Mouse (Mus musculus): Measurements from ENCODE around the gene Ptpn7. TPM values are rescaled to one million over a fixed set of nuclear protein-coding genes. Genes with fewer than 3 reads are reported as not detected.

The Ptpn7 gene
- total and polyA plus RNA-seq, 3 experiments = 202 to 215 TPM; not detected in 1

DNA sequence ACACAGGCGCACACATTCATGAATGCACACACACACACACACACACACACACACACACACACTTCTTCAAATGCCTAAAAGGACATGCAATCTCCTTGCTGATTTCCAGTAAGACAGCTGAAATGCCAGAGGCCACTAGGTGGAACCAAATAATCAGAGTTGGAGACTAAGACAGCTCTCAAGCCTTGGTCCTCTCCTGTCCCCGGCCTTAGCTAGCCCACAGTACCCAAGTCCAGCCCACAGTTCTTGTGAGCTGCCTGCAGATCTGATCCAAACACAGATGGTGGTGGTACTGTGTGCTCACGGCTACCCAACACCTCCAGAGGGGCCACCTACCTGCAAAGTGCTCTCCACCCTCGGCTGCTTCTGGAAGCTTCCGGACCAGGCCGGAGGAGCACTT is 39.5 kb downstream of the Ptpn7 start:
- Histone ChIP-seq H3K4me1 (ENCODE audit: control insufficient read depth in 1 of 2, insufficient read depth in 2 of 2, low read length in 2 of 2) (no peaks in the 10 kb centered on the region), H3K79me2 (ENCODE audit: control insufficient read depth, insufficient read depth, low read length, poor library complexity) (no peaks in the 10 kb centered on the region), H3K27ac (ENCODE audit: control insufficient read depth, low read depth, low read length) (no peak overlapping the region), H3K9me3 (replicated peaks; ENCODE audit: insufficient read depth, low read length) (no peaks in the 10 kb centered on the region), H3K4me3 (ENCODE audit: control insufficient read depth in 1 of 2, insufficient read depth in 1 of 2, low read depth in 2 of 2, low read length in 2 of 2) (no peak overlapping the region), H3K9ac (ENCODE audit: control insufficient read depth, low read depth, low read length, poor library complexity, severe bottlenecking) (no peak overlapping the region), H3K27me3 (ENCODE audit: control insufficient read depth in 1 of 2, insufficient read depth in 2 of 2, low read length in 2 of 2) (peaks cover 0 to 1% of the 10 kb centered on the region in 2 experiments; a peak in 1 of 4 replicates), H3K36me3 (ENCODE audit: control insufficient read depth in 1 of 2, insufficient read depth in 2 of 2, low read length in 2 of 2) (no peaks in the 10 kb centered on the region)
- DNase-seq (ENCODE audit: low read depth, low spot score) = peak; percentile 69
- TF ChIP-seq SMC3 (IDR thresholded peaks at IDR 0.05; ENCODE audit: low read depth, low read length) (peak; percentile 79), CTCF (IDR thresholded peaks at IDR 0.05 in 2 of 3, conservative IDR thresholded peaks at IDR 0.05 in 1 of 3; ENCODE audit: control insufficient read depth in 1 of 3, insufficient read depth in 1 of 3, low read depth in 2 of 3, low read length in 3 of 3, poor library complexity in 1 of 3, severe bottlenecking in 1 of 3) (peak; percentile 29 to 77 (median 38); a peak in 5 of 6 replicates), RAD21 (IDR thresholded peaks at IDR 0.05; ENCODE audit: low read depth, low read length) (peak; percentile 82), ZC3H11A (IDR thresholded peaks at IDR 0.05; ENCODE audit: low read depth, low read length) (peak; percentile 89), KAT2A (conservative IDR thresholded peaks at IDR 0.05; ENCODE audit: low read depth, low read length) (no peak), MYB (IDR thresholded peaks at IDR 0.05; ENCODE audit: low read depth, low read length) (no peak)

DNA sequence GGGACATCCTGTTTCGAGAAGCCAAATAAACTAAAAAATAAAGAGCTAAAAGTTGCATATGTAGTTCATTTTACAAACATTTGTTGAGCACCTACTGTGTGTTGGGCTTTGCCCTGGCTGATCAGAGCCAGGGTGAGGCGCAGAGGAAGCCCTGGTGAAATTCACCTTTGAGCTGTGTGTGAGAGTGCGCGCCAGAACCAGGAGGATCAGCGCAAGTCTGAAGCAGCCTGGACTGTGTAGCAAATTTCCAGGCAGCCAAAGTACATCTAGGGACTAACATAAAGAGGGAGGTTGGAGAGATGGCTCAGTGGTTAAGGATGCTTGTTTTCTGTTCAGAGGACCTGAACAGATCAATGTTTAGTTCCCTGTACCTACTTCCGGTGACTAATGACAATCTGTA is 40.8 kb downstream of the Ptpn7 start:
- no peaks in the 10 kb centered on the region for H3K79me2 ChIP-seq (ENCODE audit: control insufficient read depth, insufficient read depth, low read length, poor library complexity)
- H3K9me3 ChIP-seq (replicated peaks; ENCODE audit: insufficient read depth, low read length) = no peaks in the 10 kb centered on the region
- DNase-seq (ENCODE audit: low read depth, low spot score) = no peak
- peaks cover 0 to 1% of the 10 kb centered on the region in 2 experiments; a peak in 2 of 4 replicates for H3K27me3 ChIP-seq (ENCODE audit: control insufficient read depth in 1 of 2, insufficient read depth in 2 of 2, low read length in 2 of 2)
- no peak overlapping the region for H3K4me3 ChIP-seq (ENCODE audit: control insufficient read depth in 1 of 2, insufficient read depth in 1 of 2, low read depth in 2 of 2, low read length in 2 of 2)
- no peak overlapping the region for H3K9ac ChIP-seq (ENCODE audit: control insufficient read depth, low read depth, low read length, poor library complexity, severe bottlenecking)
- no peaks in the 10 kb centered on the region for H3K36me3 ChIP-seq (ENCODE audit: control insufficient read depth in 1 of 2, insufficient read depth in 2 of 2, low read length in 2 of 2)
- H3K27ac ChIP-seq (ENCODE audit: control insufficient read depth, low read depth, low read length) = no peak overlapping the region
- H3K4me1 ChIP-seq (ENCODE audit: control insufficient read depth in 1 of 2, insufficient read depth in 2 of 2, low read length in 2 of 2) = no peaks in the 10 kb centered on the region
- TF ChIP-seq E2F4 (IDR thresholded peaks at IDR 0.05; ENCODE audit: borderline replicate concordance, low read depth, low read length) (no peak), MXI1 (IDR thresholded peaks at IDR 0.05; ENCODE audit: low read depth, low read length) (no peak), USF2 (IDR thresholded peaks at IDR 0.05; ENCODE audit: borderline replicate concordance in 1 of 2, insufficient read depth in 1 of 2, low read depth in 1 of 2, low read length in 2 of 2) (no peak), CHD2 (IDR thresholded peaks at IDR 0.05; ENCODE audit: low read length) (no peak), MAFK (IDR thresholded peaks at IDR 0.05; ENCODE audit: borderline replicate concordance, low read depth, low read length) (no peak), TBP (IDR thresholded peaks at IDR 0.05; ENCODE audit: low read depth, low read length) (no peak)

DNA sequence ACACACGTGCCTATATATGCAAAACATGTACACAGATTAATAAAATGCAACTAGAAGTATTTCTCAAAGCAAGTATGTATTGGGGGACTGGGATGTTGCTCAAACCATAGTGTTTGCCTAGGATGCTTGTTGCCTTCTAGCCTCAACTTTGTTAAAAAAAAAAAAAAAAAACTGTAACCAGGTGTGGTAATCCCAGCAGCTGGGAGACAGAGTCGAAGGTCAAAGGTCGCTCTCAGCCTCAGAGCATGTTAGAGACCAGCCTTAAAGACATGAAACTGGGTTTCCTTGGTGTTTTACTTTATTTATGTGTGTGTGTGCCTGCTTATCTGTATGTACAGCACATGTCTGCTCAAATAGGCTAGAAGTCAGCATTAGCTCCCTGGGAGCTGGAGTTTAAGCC is 42.7 kb downstream of the Ptpn7 start:
- H3K36me3 ChIP-seq (ENCODE audit: control insufficient read depth in 1 of 2, insufficient read depth in 2 of 2, low read length in 2 of 2) = no peaks in the 10 kb centered on the region
- H3K27ac ChIP-seq (ENCODE audit: control insufficient read depth, low read depth, low read length) = no peak overlapping the region
- H3K27me3 ChIP-seq (ENCODE audit: control insufficient read depth in 1 of 2, insufficient read depth in 2 of 2, low read length in 2 of 2) = no peaks in the 10 kb centered on the region; a peak in 2 of 4 replicates
- H3K9me3 ChIP-seq (replicated peaks; ENCODE audit: insufficient read depth, low read length) = no peaks in the 10 kb centered on the region
- no peak for TF ChIP-seq ZC3H11A (IDR thresholded peaks at IDR 0.05; ENCODE audit: low read depth, low read length)
- no peak for TF ChIP-seq EP300 (IDR thresholded peaks at IDR 0.05; ENCODE audit: low read depth in 1 of 2, low read length in 2 of 2)
- no peak for TF ChIP-seq KAT2A (conservative IDR thresholded peaks at IDR 0.05; ENCODE audit: low read depth, low read length)
- no peak for TF ChIP-seq MYB (IDR thresholded peaks at IDR 0.05; ENCODE audit: low read depth, low read length)
- TF ChIP-seq POLR2A (IDR thresholded peaks at IDR 0.05; ENCODE audit: control insufficient read depth in 1 of 2, insufficient read depth in 1 of 2, low read depth in 1 of 2, low read length in 2 of 2, poor library complexity in 1 of 2) = no peak
- TF ChIP-seq USF1 (IDR thresholded peaks at IDR 0.05; ENCODE audit: low read depth, low read length) = no peak
- TF ChIP-seq MXI1 (IDR thresholded peaks at IDR 0.05; ENCODE audit: low read depth, low read length) = no peak
- TF ChIP-seq MAFK (IDR thresholded peaks at IDR 0.05; ENCODE audit: borderline replicate concordance, low read depth, low read length) = no peak
- TF ChIP-seq E2F4 (IDR thresholded peaks at IDR 0.05; ENCODE audit: borderline replicate concordance, low read depth, low read length) = no peak
- no peak for TF ChIP-seq SMC3 (IDR thresholded peaks at IDR 0.05; ENCODE audit: low read depth, low read length)
- no peak for TF ChIP-seq CHD2 (IDR thresholded peaks at IDR 0.05; ENCODE audit: low read length)
- TF ChIP-seq HCFC1 (IDR thresholded peaks at IDR 0.05; ENCODE audit: low read depth, low read length) = no peak
- TF ChIP-seq RAD21 (IDR thresholded peaks at IDR 0.05; ENCODE audit: low read depth, low read length) = no peak
- no peak for TF ChIP-seq GABPA (IDR thresholded peaks at IDR 0.05; ENCODE audit: low read depth, low read length)
- no peak for TF ChIP-seq MAX (IDR thresholded peaks at IDR 0.05; ENCODE audit: low read length)
- no peak for TF ChIP-seq ETS1 (IDR thresholded peaks at IDR 0.05; ENCODE audit: low read depth, low read length)
- DNase-seq (ENCODE audit: low read depth, low spot score) = no peak
- no peaks in the 10 kb centered on the region for H3K79me2 ChIP-seq (ENCODE audit: control insufficient read depth, insufficient read depth, low read length, poor library complexity)
- no peaks in the 10 kb centered on the region for H3K4me1 ChIP-seq (ENCODE audit: control insufficient read depth in 1 of 2, insufficient read depth in 2 of 2, low read length in 2 of 2)
- no peak overlapping the region for H3K9ac ChIP-seq (ENCODE audit: control insufficient read depth, low read depth, low read length, poor library complexity, severe bottlenecking)
- H3K4me3 ChIP-seq (ENCODE audit: control insufficient read depth in 1 of 2, insufficient read depth in 1 of 2, low read depth in 2 of 2, low read length in 2 of 2) = no peak overlapping the region
